Mouse (Mus musculus) right cerebral cortex, adult 18-20 months (tissue): ENCODE results near the gene Usp47.

Source experiments
- DNase-seq: peaks from one replicate; pipeline ENCODE4 v3.0.0; 2022; ENCODE audit warnings: mixed read lengths

The Usp47 gene

GRCm38 (mm10) chr7:112023150-112023600, at the start of gene Usp47:
Gene Usp47, plus strand, starts transcription at chr7:112023504.
- peak; percentile 85 for DNase-seq

- no peak for DNase-seq
Observed at GRCm38 (mm10) chr7:111976401-111976800, 46.9 kb upstream of the Usp47 start.

GRCm38 (mm10) chr7:111977871-111978270, 45.4 kb upstream of the Usp47 start:
- DNase-seq, result no peak

- DNase-seq, result no peak
Observed at GRCm38 (mm10) chr7:111982296-111982695, 41.0 kb upstream of the Usp47 start.

- no peak for DNase-seq
Observed at GRCm38 (mm10) chr7:111984530-111984929, 38.8 kb upstream of the Usp47 start.

- DNase-seq, result no peak
Observed at GRCm38 (mm10) chr7:111985266-111985665, 38.0 kb upstream of the Usp47 start.

- no peak for DNase-seq
Observed at GRCm38 (mm10) chr7:111986906-111987305, 36.4 kb upstream of the Usp47 start.

- no peak for DNase-seq
Observed at GRCm38 (mm10) chr7:111997441-111997840, 25.9 kb upstream of the Usp47 start.

GRCm38 (mm10) chr7:111998446-111999004, 24.8 kb upstream of the Usp47 start:
- no peak for DNase-seq

- no peak for DNase-seq
Observed at GRCm38 (mm10) chr7:111999376-111999775, 23.9 kb upstream of the Usp47 start.

- no peak for DNase-seq
Observed at GRCm38 (mm10) chr7:112000166-112000565, 23.1 kb upstream of the Usp47 start.

- no peak for DNase-seq
Observed at GRCm38 (mm10) chr7:112010511-112010910, 12.8 kb upstream of the Usp47 start.

GRCm38 (mm10) chr7:112010976-112011375, 12.3 kb upstream of the Usp47 start:
- DNase-seq, result no peak

GRCm38 (mm10) chr7:112012102-112012501, 11.2 kb upstream of the Usp47 start:
- DNase-seq, result peak; percentile 36

GRCm38 (mm10) chr7:112012621-112013177, 10.6 kb upstream of the Usp47 start:
- DNase-seq, result no peak

- no peak for DNase-seq
Observed at GRCm38 (mm10) chr7:112014148-112014547, 9.2 kb upstream of the Usp47 start.

GRCm38 (mm10) chr7:112022506-112023149, 676 bp upstream of the Usp47 start:
- peak; percentile 13 for DNase-seq

- DNase-seq, result no peak
Observed at GRCm38 (mm10) chr7:112023601-112024445, 519 bp downstream of the Usp47 start.

GRCm38 (mm10) chr7:112024446-112024730, 1.1 kb downstream of the Usp47 start:
- no peak for DNase-seq

- DNase-seq, result no peak
Observed at GRCm38 (mm10) chr7:112024856-112025255, 1.6 kb downstream of the Usp47 start.

- DNase-seq, result no peak
Observed at GRCm38 (mm10) chr7:112030594-112030993, 7.3 kb downstream of the Usp47 start.

- no peak for DNase-seq
Observed at GRCm38 (mm10) chr7:112035804-112036203, 12.5 kb downstream of the Usp47 start.

- DNase-seq, result no peak
Observed at GRCm38 (mm10) chr7:112036636-112037035, 13.3 kb downstream of the Usp47 start.

- DNase-seq, result no peak
Observed at GRCm38 (mm10) chr7:112040271-112040670, 17.0 kb downstream of the Usp47 start.
